ENCODE assay signal across 16 mouse cellular contexts in the genomic region with DNA sequence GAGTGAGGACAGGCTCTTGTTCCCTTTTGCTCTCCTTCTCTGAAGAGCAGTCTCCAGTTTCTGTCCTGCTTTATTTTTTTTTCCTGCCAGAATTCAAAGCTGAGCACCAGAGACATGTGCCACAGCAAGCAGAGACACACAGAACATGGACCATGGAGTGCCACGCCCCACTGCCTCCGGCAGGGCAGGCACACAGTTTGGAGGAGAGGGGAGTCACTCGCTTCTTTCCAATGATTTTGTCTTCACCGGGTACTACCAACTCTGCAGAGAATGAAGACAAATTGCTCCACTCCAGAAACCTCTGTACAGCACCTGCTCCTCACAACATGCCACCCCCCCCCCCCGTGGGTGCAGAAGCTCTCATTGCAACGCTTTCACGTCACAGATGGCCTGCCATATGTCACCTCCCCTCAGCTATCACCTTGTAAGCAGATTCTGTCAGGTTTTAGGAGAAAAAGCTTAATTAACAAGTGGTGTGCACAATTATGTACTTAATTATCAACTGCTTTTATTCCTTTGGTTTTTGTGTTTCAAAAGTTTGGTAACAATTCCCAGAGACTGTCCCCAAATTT.
DNase-seq lines count a peak whose midpoint lies in the region; ATAC-seq and TF ChIP-seq lines count a peak whose summit lies in the region.
"Had no signal": no experiment of that assay in that cellular context is flagged by ENCODE, and none has a peak within 500 bp of the region (broad histone marks: within the 10 kb centered on the region; RNA-seq: fewer than 3 reads in every experiment).

No protein-coding gene starts in this region.

- no peaks in the 10 kb centered on the region for H3K36me3 ChIP-seq in forebrain, embryonic 12.5 days (replicated peaks)
- H3K36me3 ChIP-seq in hindbrain, embryonic 11.5 days (ENCODE audit: control insufficient read depth, insufficient read depth, low read length) = no peaks in the 10 kb centered on the region
- no peaks in the 10 kb centered on the region for H3K36me3 ChIP-seq in lung, postnatal 0 days (ENCODE audit: insufficient read depth, low read length)
- H3K36me3 ChIP-seq: embryonic facial prominence, embryonic 15.5 days had no signal

- no peak overlapping the region for H3K4me2 ChIP-seq in forebrain, embryonic 12.5 days
- no peak overlapping the region for H3K4me2 ChIP-seq in hindbrain, embryonic 11.5 days (replicated peaks; ENCODE audit: low read depth, low read length)
- no peak overlapping the region for H3K4me2 ChIP-seq in lung, postnatal 0 days (replicated peaks; ENCODE audit: low read depth, low read length)
- H3K4me2 ChIP-seq: embryonic facial prominence, embryonic 15.5 days; liver, embryonic 11.5 days had no signal

- TF ChIP-seq EP300 in lung, postnatal 0 days (IDR thresholded peaks at IDR 0.05) = no peak

- peaks cover 6% of the 10 kb centered on the region for H3K27me3 ChIP-seq in forebrain, embryonic 12.5 days
- H3K27me3 ChIP-seq in hindbrain, embryonic 11.5 days (ENCODE audit: control insufficient read depth, insufficient read depth, low read length) = no peaks in the 10 kb centered on the region
- no peaks in the 10 kb centered on the region for H3K27me3 ChIP-seq in lung, postnatal 0 days (replicated peaks; ENCODE audit: insufficient read depth, low read length)
- H3K27me3 ChIP-seq: embryonic facial prominence, embryonic 15.5 days had no signal

- H3K9ac ChIP-seq in forebrain, embryonic 12.5 days = no peak overlapping the region
- no peak overlapping the region for H3K9ac ChIP-seq in hindbrain, embryonic 11.5 days (ENCODE audit: low read depth, low read length)
- no peak overlapping the region for H3K9ac ChIP-seq in lung, postnatal 0 days (replicated peaks; ENCODE audit: low read depth)
- H3K9ac ChIP-seq: embryonic facial prominence, embryonic 15.5 days had no signal

- H3K27ac ChIP-seq in layer of hippocampus, adult 2 months = no peak overlapping the region
- no peak overlapping the region for H3K27ac ChIP-seq in forebrain, embryonic 12.5 days
- H3K27ac ChIP-seq in hindbrain, embryonic 11.5 days (ENCODE audit: low read depth, low read length) = no peak overlapping the region
- no peak overlapping the region for H3K27ac ChIP-seq in lung, postnatal 0 days (ENCODE audit: low read length)
- H3K27ac ChIP-seq: embryonic facial prominence, embryonic 15.5 days had no signal

- no peak overlapping the region for H3K4me3 ChIP-seq in layer of hippocampus, adult 2 months
- H3K4me3 ChIP-seq in forebrain, embryonic 12.5 days (replicated peaks) = no peak overlapping the region
- no peak overlapping the region for H3K4me3 ChIP-seq in hindbrain, embryonic 11.5 days (ENCODE audit: low read depth, low read length)
- no peak overlapping the region for H3K4me3 ChIP-seq in lung, postnatal 0 days (ENCODE audit: low read depth, low read length)
- H3K4me3 ChIP-seq: embryonic facial prominence, embryonic 15.5 days; megakaryocyte, embryonic 14.5 days had no signal

- H3K4me1 ChIP-seq in forebrain, embryonic 12.5 days = peaks cover 32% of the 10 kb centered on the region
- H3K4me1 ChIP-seq in hindbrain, embryonic 11.5 days (replicated peaks; ENCODE audit: control insufficient read depth, insufficient read depth, low read length) = no peaks in the 10 kb centered on the region; the same call in none of the 2 replicates
- H3K4me1 ChIP-seq in lung, postnatal 0 days (ENCODE audit: insufficient read depth, low read depth, low read length) = peaks cover 15% of the 10 kb centered on the region

- peak; percentile 36 for DNase-seq in layer of hippocampus, adult 9-11 months
- no peak for DNase-seq in layer of hippocampus, adult 2 months (ENCODE audit: low spot score in 2 of 2)
- DNase-seq in brain, adult 2 months (ENCODE audit: low read depth, low spot score) = peak; percentile 83
- peak; percentile 35 for DNase-seq in hindbrain, embryonic 11.5 days (ENCODE audit: low spot score)
- DNase-seq in adrenal gland, postnatal 10 days = no peak
- no peak for DNase-seq in lung, postnatal 0 days (ENCODE audit: low spot score)
- no peak for DNase-seq in kidney, postnatal 14 days
- DNase-seq: adrenal gland, postnatal 25 days; kidney, adult 18-20 months; kidney, postnatal 25 days; lung, adult 18-20 months; thymus, postnatal 4 days had no signal

- WGBS in forebrain, embryonic 12.5 days = 49% methylated on average over 7 of the region's 7 CpGs
- WGBS in hindbrain, embryonic 11.5 days = 59% methylated on average over 7 of the region's 7 CpGs
- 61% methylated on average over 7 of the region's 7 CpGs for WGBS in lung, postnatal 0 days

- H3K9me3 ChIP-seq in forebrain, embryonic 12.5 days = no peaks in the 10 kb centered on the region
- H3K9me3 ChIP-seq in hindbrain, embryonic 11.5 days (ENCODE audit: control insufficient read depth, low read length) = no peaks in the 10 kb centered on the region
- no peaks in the 10 kb centered on the region for H3K9me3 ChIP-seq in lung, postnatal 0 days (ENCODE audit: low read length)
- H3K9me3 ChIP-seq: embryonic facial prominence, embryonic 15.5 days; megakaryocyte, embryonic 14.5 days had no signal

- 0 out of 2 replicates have a peak, but pooled peaks have one; percentile 33 for ATAC-seq in forebrain, embryonic 12.5 days (ENCODE audit: low FRiP score)
- ATAC-seq in hindbrain, embryonic 11.5 days (ENCODE audit: low FRiP score) = no peak
- no peak for ATAC-seq in lung, postnatal 0 days

- TF ChIP-seq CTCF in layer of hippocampus, adult 2 months (conservative IDR thresholded peaks at IDR 0.05) = no peak; the same call in 1 of the 2 replicates
- no peak for TF ChIP-seq CTCF in lung, postnatal 0 days (IDR thresholded peaks at IDR 0.05)

Comparison
In these comparisons a context has a peak if more than half of its experiments do, and no peak if none do; other contexts are left out.
1. DNase-seq: peak in layer of hippocampus, adult 9-11 months (single experiment), brain, adult 2 months (single experiment) and hindbrain, embryonic 11.5 days (single experiment); none in layer of hippocampus, adult 2 months (0 of 2), adrenal gland, postnatal 10 days (single experiment), lung, postnatal 0 days (single experiment) and kidney, postnatal 14 days (single experiment).